Mouse (Mus musculus) MEL (cell line): ENCODE data around the gene Nagk. TPM values are rescaled to one million over a fixed set of nuclear protein-coding genes. Genes with fewer than 3 reads are reported as not detected.

Experiments
- DNase-seq: peaks from one replicate; pipeline ENCODE4 v3.0.0; 2011; ENCODE audit warnings: low read depth, low spot score
- H3K27ac ChIP-seq: 2 replicates; pipeline ENCODE4 v1.5.1; 2012; ENCODE audit warnings: low read depth, mild to moderate bottlenecking, control low read depth, low read length, moderate library complexity; ENCODE audit not compliant: control insufficient read depth
- H3K27me3 ChIP-seq, 2 experiments: fragments of 150-350 bp in 1 of 2; sonication (generic) in 1 of 2; 2 replicates each; pipeline ENCODE4 v1.6.1; 2012; ENCODE audit warnings: low read length in 2 of 2, mild to moderate bottlenecking in 2 of 2, improper control_type of control experiment in 1 of 2, moderate library complexity in 1 of 2; ENCODE audit not compliant: insufficient read depth in 2 of 2, control insufficient read depth in 1 of 2
- H3K36me3 ChIP-seq, 2 experiments: 2 replicates each; pipeline ENCODE4 v1.6.1; 2012 to 2014; ENCODE audit warnings: low read length in 2 of 2, improper control_type of control experiment in 1 of 2, inconsistent platforms in 1 of 2, mild to moderate bottlenecking in 1 of 2; ENCODE audit not compliant: insufficient read depth in 2 of 2, control insufficient read depth in 1 of 2
- H3K4me1 ChIP-seq, 2 experiments: fragments of 150-350 bp in 1 of 2; sonication (generic) in 1 of 2; 2 replicates each; pipeline ENCODE4 v1.6.1; 2012; ENCODE audit warnings: low read length in 2 of 2, improper control_type of control experiment in 1 of 2, mild to moderate bottlenecking in 1 of 2; ENCODE audit not compliant: insufficient read depth in 2 of 2, control insufficient read depth in 1 of 2
- H3K4me3 ChIP-seq, 2 experiments: fragments of 150-350 bp in 1 of 2; sonication (generic) in 1 of 2; 2 replicates each; pipeline ENCODE4 v1.5.1; 2012; ENCODE audit warnings: low read depth in 2 of 2, low read length in 2 of 2, mild to moderate bottlenecking in 2 of 2, moderate library complexity in 2 of 2, control low read depth in 1 of 2, improper control_type of control experiment in 1 of 2; ENCODE audit not compliant: control insufficient read depth in 1 of 2, insufficient read depth in 1 of 2
- H3K79me2 ChIP-seq: 2 replicates; pipeline ENCODE4 v1.6.1; 2012; ENCODE audit warnings: mild to moderate bottlenecking, low read length, moderate library complexity; ENCODE audit not compliant: control insufficient read depth, poor library complexity, insufficient read depth
- H3K9ac ChIP-seq: 2 replicates; pipeline ENCODE4 v1.6.1; 2012; ENCODE audit warnings: low read depth, mild to moderate bottlenecking, control low read depth, low read length, moderate library complexity; ENCODE audit not compliant: control insufficient read depth, poor library complexity, severe bottlenecking
- H3K9me3 ChIP-seq: fragments of 150-350 bp; sonication (generic); replicated peaks from 2 replicates; pipeline ENCODE4 v1.6.1; 2012; ENCODE audit warnings: mild to moderate bottlenecking, low read length, improper control_type of control experiment, moderate library complexity; ENCODE audit not compliant: insufficient read depth
- BHLHE40 ChIP-seq: IDR thresholded peaks from 2 replicates; pipeline ENCODE4 v1.6.1; 2012; ENCODE audit warnings: low read depth, mild to moderate bottlenecking, inconsistent platforms, low read length, improper control_type of control experiment, borderline replicate concordance
- ETS1 ChIP-seq: IDR thresholded peaks from 2 replicates; pipeline ENCODE4 v1.6.1; 2012; ENCODE audit warnings: low read depth, mild to moderate bottlenecking, inconsistent platforms, low read length, improper control_type of control experiment, moderate library complexity
- GATA1 ChIP-seq: IDR thresholded peaks from 2 replicates; pipeline ENCODE4 v1.6.1; 2011; ENCODE audit warnings: low read depth, low read length, improper control_type of control experiment
- MAZ ChIP-seq: IDR thresholded peaks from 2 replicates; pipeline ENCODE4 v1.6.1; 2012; ENCODE audit warnings: low read depth, mild to moderate bottlenecking, inconsistent platforms, low read length, improper control_type of control experiment
- MEF2A ChIP-seq: IDR thresholded peaks from 2 replicates; pipeline ENCODE4 v1.6.1; 2014; ENCODE audit warnings: low read depth, mild to moderate bottlenecking, inconsistent platforms, low read length, improper control_type of control experiment; ENCODE audit not compliant: poor library complexity, insufficient replicate concordance, severe bottlenecking; ENCODE audit errors: extremely low read depth
- MYC ChIP-seq: IDR thresholded peaks from 2 replicates; pipeline ENCODE4 v1.6.1; 2011; ENCODE audit warnings: low read depth, mild to moderate bottlenecking, low read length, improper control_type of control experiment, moderate library complexity
- POLR2A ChIP-seq, 2 experiments: IDR thresholded peaks; 2 replicates each; pipeline ENCODE4 v1.6.1; 2011 to 2012; ENCODE audit warnings: low read length in 2 of 2, mild to moderate bottlenecking in 2 of 2, control low read depth in 1 of 2, improper control_type of control experiment in 1 of 2, low read depth in 1 of 2, moderate library complexity in 1 of 2; ENCODE audit not compliant: control insufficient read depth in 1 of 2, insufficient read depth in 1 of 2, poor library complexity in 1 of 2
- POLR2AphosphoS5 ChIP-seq: IDR thresholded peaks from 2 replicates; pipeline ENCODE4 v1.6.1; 2012; ENCODE audit warnings: low read depth, borderline replicate concordance, mild to moderate bottlenecking, inconsistent platforms, low read length, moderate library complexity, mixed read lengths
- RAD21 ChIP-seq: IDR thresholded peaks from 2 replicates; pipeline ENCODE4 v1.6.1; 2011; ENCODE audit warnings: mild to moderate bottlenecking, low read depth, low read length, improper control_type of control experiment
- RCOR1 ChIP-seq: IDR thresholded peaks from 2 replicates; pipeline ENCODE4 v1.6.1; 2012; ENCODE audit warnings: low read depth, mild to moderate bottlenecking, inconsistent platforms, low read length, improper control_type of control experiment
- USF2 ChIP-seq, 2 experiments: IDR thresholded peaks; 2 replicates each; pipeline ENCODE4 v1.6.1; 2011 to 2012; ENCODE audit warnings: improper control_type of control experiment in 2 of 2, low read length in 2 of 2, borderline replicate concordance in 1 of 2, inconsistent platforms in 1 of 2, low read depth in 1 of 2, mild to moderate bottlenecking in 1 of 2; ENCODE audit not compliant: insufficient read depth in 1 of 2
- ZKSCAN1 ChIP-seq: IDR thresholded peaks from 2 replicates; pipeline ENCODE4 v1.6.1; 2012; ENCODE audit warnings: low read depth, mild to moderate bottlenecking, inconsistent platforms, low read length, improper control_type of control experiment, moderate library complexity
- ZNF384 ChIP-seq: IDR thresholded peaks from 2 replicates; pipeline ENCODE4 v1.6.1; 2012; ENCODE audit warnings: low read depth, mild to moderate bottlenecking, inconsistent platforms, low read length, improper control_type of control experiment
- polyA plus RNA-seq, 2 experiments: library from polyadenylated mRNA; stranded (reverse) in 1 of 2; unstranded in 1 of 2; fragments of >175 nt in 1 of 2; fragments of >200 nt in 1 of 2; gene quantifications; 2 replicates each; pipeline versions ENCODE4 v1.2.1 to v1.2.4; 2012; ENCODE audit warnings: low replicate concordance in 2 of 2, low read depth in 1 of 2; ENCODE audit not compliant: insufficient read length in 2 of 2, insufficient read depth in 1 of 2, missing spikeins in 1 of 2
- total RNA-seq: library from RNA; depleted of rRNA; stranded (reverse); fragments of 300-350 nt; gene quantifications from 2 replicates; pipeline ENCODE4 v1.2.3, GENCODE M21; 2012

The Nagk gene
- total and polyA plus RNA-seq, 3 experiments: 3.6 to 6.3 TPM; not detected in 1

GRCm38 (mm10) chr6:83796686-83797085, 1.9 kb downstream of the Nagk start:
- Histone ChIP-seq H3K4me1 (peaks cover 3 to 9% of the 10 kb centered on the region in 2 experiments), H3K79me2 (no peaks in the 10 kb centered on the region; the same call in 1 of the 2 replicates), H3K36me3 (peaks cover 0 to 5% of the 10 kb centered on the region in 2 experiments; a peak in 2 of 4 replicates), H3K4me3 (no peak overlapping the region), H3K27ac (no peak overlapping the region), H3K27me3 (no peaks in the 10 kb centered on the region)
- DNase-seq: no peak
- TF ChIP-seq POLR2A (IDR thresholded peaks at IDR 0.05; ENCODE audit: control insufficient read depth in 1 of 2, insufficient read depth in 1 of 2, low read depth in 1 of 2, low read length in 2 of 2, poor library complexity in 1 of 2) (no peak), ZKSCAN1 (no peak), RCOR1 (no peak), POLR2AphosphoS5 (no peak), GATA1 (no peak), MYC (no peak), ZNF384 (0 out of 2 replicates have a peak, but pooled peaks have one; percentile 22)
- TF ChIP-seq, all 39 proteins: peak for 1
- no peaks in the 10 kb centered on the region for H3K9me3 ChIP-seq
- H3K9ac ChIP-seq: no peak overlapping the region

- H3K36me3 ChIP-seq: no peaks in the 10 kb centered on the region
- H3K27me3 ChIP-seq: no peaks in the 10 kb centered on the region
- H3K27ac ChIP-seq: no peak overlapping the region
- H3K4me3 ChIP-seq: no peak overlapping the region
- TF ChIP-seq USF2 (IDR thresholded peaks at IDR 0.05; ENCODE audit: borderline replicate concordance in 1 of 2, insufficient read depth in 1 of 2, low read depth in 1 of 2, low read length in 2 of 2): no peak
- no peak for TF ChIP-seq MAZ
- no peak for TF ChIP-seq ZKSCAN1
- TF ChIP-seq BHLHE40: no peak
- H3K79me2 ChIP-seq: no peaks in the 10 kb centered on the region
- no peaks in the 10 kb centered on the region for H3K4me1 ChIP-seq
- no peaks in the 10 kb centered on the region for H3K9me3 ChIP-seq
- no peak overlapping the region for H3K9ac ChIP-seq
- DNase-seq: no peak
Observed at GRCm38 (mm10) chr6:83802033-83802432, 7.3 kb downstream of the Nagk start.

- Histone ChIP-seq H3K4me1 (no peaks in the 10 kb centered on the region), H3K4me3 (no peak overlapping the region), H3K36me3 (no peaks in the 10 kb centered on the region), H3K9me3 (no peaks in the 10 kb centered on the region), H3K27me3 (no peaks in the 10 kb centered on the region), H3K9ac (no peak overlapping the region), H3K27ac (no peak overlapping the region), H3K79me2 (no peaks in the 10 kb centered on the region)
- DNase-seq: no peak
- TF ChIP-seq ETS1 (no peak), MEF2A (no peak), RAD21 (no peak), USF2 (IDR thresholded peaks at IDR 0.05; ENCODE audit: borderline replicate concordance in 1 of 2, insufficient read depth in 1 of 2, low read depth in 1 of 2, low read length in 2 of 2) (no peak)
- TF ChIP-seq, all 39 proteins: peak for 0
Observed at GRCm38 (mm10) chr6:83802846-83803245, 8.1 kb downstream of the Nagk start.
